Mouse (Mus musculus) intestine, postnatal 0 days (tissue): ENCODE results near the gene Traf5. TPM values are rescaled to one million over a fixed set of nuclear protein-coding genes. Genes with fewer than 3 reads are reported as not detected.
A peak's percentile ranks its signal among the peaks of the same experiment; 100 is the strongest.

Experiments used
- ATAC-seq: fragments of 200-750 bp; cut with Nextera tagmentation; 2 replicates; pipeline ENCODE4 v1.8.0; 2017; ENCODE audit warnings: mild to moderate bottlenecking, moderate TSS enrichment, moderate library complexity
- H3K27ac ChIP-seq: fragments of 300-500 bp; sonication (generic); 2 replicates; pipeline ENCODE4 v1.5.1; 2014; ENCODE audit warnings: mild to moderate bottlenecking, low read depth, low read length, moderate library complexity
- H3K27me3 ChIP-seq: fragments of 300-500 bp; sonication (generic); replicated peaks from 2 replicates; pipeline ENCODE4 v1.6.1; 2014; ENCODE audit warnings: low read length, mixed read lengths; ENCODE audit not compliant: control insufficient read depth, insufficient read depth
- H3K36me3 ChIP-seq: fragments of 300-500 bp; sonication (generic); 2 replicates; pipeline ENCODE4 v1.6.1; 2014; ENCODE audit warnings: mild to moderate bottlenecking, moderate library complexity; ENCODE audit not compliant: control insufficient read depth, insufficient read depth
- H3K4me1 ChIP-seq: fragments of 300-500 bp; sonication (generic); replicated peaks from 2 replicates; pipeline ENCODE4 v1.6.1; 2014; ENCODE audit warnings: antibody characterized with exemption, low read length, mixed read lengths; ENCODE audit not compliant: control insufficient read depth, insufficient read depth
- H3K4me2 ChIP-seq: fragments of 300-500 bp; sonication (generic); replicated peaks from 2 replicates; pipeline ENCODE4 v1.6.1; 2014; ENCODE audit warnings: low read depth, mild to moderate bottlenecking, moderate library complexity
- H3K4me3 ChIP-seq: fragments of 300-500 bp; sonication (generic); 2 replicates; pipeline ENCODE4 v1.5.1; 2014; ENCODE audit warnings: low read depth, low read length
- H3K9ac ChIP-seq: fragments of 300-500 bp; sonication (generic); 2 replicates; pipeline ENCODE4 v1.6.1; 2014; ENCODE audit warnings: mild to moderate bottlenecking, low read depth, low read length
- H3K9me3 ChIP-seq: fragments of 300-500 bp; sonication (generic); 2 replicates; pipeline ENCODE4 v1.6.1; 2016; ENCODE audit warnings: mixed run types; ENCODE audit not compliant: control insufficient read depth
- CTCF ChIP-seq: sonication (generic); IDR thresholded peaks from 2 replicates; pipeline ENCODE4 v1.5.1; 2016; ENCODE audit warnings: low read depth, mild to moderate bottlenecking, control low read depth, antibody characterized with exemption, moderate library complexity
- WGBS: fragments of 180-500 bp; shearing (Covaris S2); extraction: QIAGEN DNeasy Blood & Tissue Kit; methylation state at CpG from one replicate; pipeline ENCODE4 v1.1.7; 2014; 5-methylcytosine and 5-hydroxymethylcytosine counted together
- polyA plus RNA-seq: library from polyadenylated mRNA; unstranded; fragments of >200 nt; fragmentation: Nextera tagmentation; extraction: Ambion mirVana; gene quantifications from 2 replicates; pipeline ENCODE4 v1.2.1, GENCODE M21; 2015

Traf5 gene
- polyA plus RNA-seq, 1 experiment from 2014 or later, result 10.3 TPM

DNA sequence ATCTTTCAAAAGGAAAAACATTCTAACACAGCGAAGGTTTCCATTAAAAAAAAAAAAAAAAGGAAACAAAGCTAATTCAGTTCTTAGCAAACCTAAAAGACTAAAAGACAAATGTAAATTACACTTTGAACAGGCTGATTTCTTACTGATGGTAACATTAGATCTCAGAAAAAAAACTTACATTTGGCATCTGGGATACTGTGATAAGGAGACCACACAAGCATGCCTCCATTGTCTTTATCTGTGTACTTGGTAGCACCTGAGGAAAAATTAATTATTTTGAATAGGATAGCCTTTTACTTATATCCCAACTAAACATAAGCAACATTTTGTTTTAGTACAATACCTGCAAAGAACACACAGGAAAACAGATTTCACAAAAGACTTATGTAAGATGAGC lies 37.8 kb upstream of the Traf5 start:
- WGBS, result 97% methylated on average over 1 of the region's 1 CpGs
- H3K9ac ChIP-seq, result no peak overlapping the region
- H3K27me3 ChIP-seq, result no peaks in the 10 kb centered on the region
- H3K9me3 ChIP-seq, result no peaks in the 10 kb centered on the region
- H3K4me2 ChIP-seq, result no peak overlapping the region
- no peak for TF ChIP-seq CTCF
- H3K36me3 ChIP-seq, result peaks cover 11% of the 10 kb centered on the region
- H3K27ac ChIP-seq, result no peak overlapping the region
- H3K4me3 ChIP-seq, result no peak overlapping the region
- ATAC-seq, result no peak
- H3K4me1 ChIP-seq, result no peaks in the 10 kb centered on the region

DNA sequence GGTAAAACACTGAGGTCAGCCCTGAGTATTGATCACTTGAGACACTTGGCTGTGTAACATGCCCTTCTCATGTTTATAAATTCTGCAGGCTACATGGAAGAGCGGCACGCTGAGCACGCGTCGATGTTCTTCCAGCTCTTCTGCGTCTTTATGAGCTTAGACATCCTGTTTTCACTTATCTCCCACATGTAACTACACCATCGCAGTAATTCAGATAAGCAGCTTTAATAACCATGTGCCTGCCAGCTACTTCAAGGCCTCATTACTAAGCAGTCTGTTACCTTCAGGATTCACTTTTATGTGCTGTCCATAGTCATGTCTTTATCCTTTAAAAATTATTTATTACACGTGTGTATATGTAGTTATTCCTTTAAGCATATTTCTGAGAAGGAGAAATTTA lies 36.0 kb upstream of the Traf5 start:
- TF ChIP-seq CTCF, result no peak
- Histone ChIP-seq H3K9me3 (no peaks in the 10 kb centered on the region), H3K4me2 (no peak overlapping the region), H3K27ac (no peak overlapping the region), H3K9ac (no peak overlapping the region), H3K4me1 (no peaks in the 10 kb centered on the region), H3K27me3 (no peaks in the 10 kb centered on the region), H3K36me3 (peaks cover 21% of the 10 kb centered on the region), H3K4me3 (no peak overlapping the region)
- 69% methylated on average over 8 of the region's 8 CpGs for WGBS
- no peak for ATAC-seq

DNA sequence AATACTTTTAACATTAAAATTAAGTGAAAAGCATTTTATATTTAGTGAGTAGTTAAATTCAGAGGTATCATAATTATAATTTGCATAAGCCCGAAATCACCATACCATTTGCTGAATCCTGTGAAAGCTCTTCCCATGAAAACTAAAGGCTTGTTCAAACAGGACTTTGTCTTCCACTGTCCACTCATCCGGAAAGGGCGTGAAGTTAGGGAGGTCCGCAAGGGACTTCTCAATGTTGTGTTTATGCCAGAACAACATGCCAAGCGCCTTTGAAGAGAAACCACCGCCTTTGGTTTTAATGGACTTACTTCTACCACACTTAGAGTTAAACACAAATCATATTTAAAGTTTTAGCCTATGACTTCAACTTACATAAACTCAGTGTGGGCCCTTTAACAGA lies 33.4 kb upstream of the Traf5 start:
- Histone ChIP-seq H3K27me3 (no peaks in the 10 kb centered on the region), H3K4me1 (no peaks in the 10 kb centered on the region), H3K9ac (no peak overlapping the region), H3K4me3 (no peak overlapping the region), H3K9me3 (no peaks in the 10 kb centered on the region), H3K36me3 (peaks cover 44% of the 10 kb centered on the region), H3K27ac (no peak overlapping the region), H3K4me2 (no peak overlapping the region)
- no peak for ATAC-seq
- WGBS, result 92% methylated on average over 6 of the region's 6 CpGs
- no peak for TF ChIP-seq CTCF

DNA sequence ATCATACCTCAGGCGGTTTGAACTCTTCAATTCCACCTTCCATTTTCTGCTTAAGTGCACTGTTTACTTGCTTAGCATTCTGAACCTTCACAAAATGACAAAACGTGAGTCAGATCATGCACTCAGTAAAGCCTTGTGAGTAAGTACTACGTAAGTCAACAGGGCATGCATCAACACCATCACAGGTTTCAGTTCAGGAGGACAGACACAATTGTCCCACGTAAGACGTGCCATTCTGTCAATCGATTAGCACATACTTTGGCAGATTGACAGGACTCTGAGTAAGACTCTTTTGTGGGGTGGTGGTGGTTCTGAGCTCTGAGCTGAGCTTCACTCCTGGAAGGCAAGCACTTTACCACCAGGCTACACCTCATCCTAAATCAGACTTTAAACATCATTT lies 23.9 kb upstream of the Traf5 start:
- TF ChIP-seq CTCF, result no peak
- Histone ChIP-seq H3K27me3 (no peaks in the 10 kb centered on the region), H3K4me2 (no peak overlapping the region), H3K9ac (no peak overlapping the region), H3K9me3 (no peaks in the 10 kb centered on the region), H3K27ac (no peak overlapping the region), H3K4me1 (no peaks in the 10 kb centered on the region), H3K4me3 (no peak overlapping the region), H3K36me3 (peaks cover 69% of the 10 kb centered on the region)
- no peak for ATAC-seq
- 94% methylated on average over 6 of the region's 6 CpGs for WGBS

DNA sequence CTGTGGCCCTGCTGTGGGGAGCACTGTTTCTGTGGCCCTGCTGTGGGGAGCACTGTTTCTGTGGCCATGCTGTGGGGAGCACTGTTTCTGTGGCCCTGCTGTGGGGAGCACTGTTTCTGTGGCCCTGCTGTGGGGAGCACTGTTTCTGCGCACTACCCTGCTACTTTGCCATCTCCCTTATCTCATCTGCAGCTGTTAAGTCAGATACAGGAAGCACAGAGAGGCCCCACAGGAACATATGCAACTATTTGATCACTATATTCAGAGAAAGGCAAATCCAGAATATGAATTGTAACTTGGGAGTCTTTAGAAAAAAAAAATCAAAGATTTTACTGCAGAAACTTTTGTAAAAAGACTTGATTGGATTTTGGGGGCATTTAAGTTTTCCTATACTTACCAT lies 23.0 kb upstream of the Traf5 start:
- no peaks in the 10 kb centered on the region for H3K9me3 ChIP-seq
- H3K4me3 ChIP-seq, result no peak overlapping the region
- H3K4me1 ChIP-seq, result no peaks in the 10 kb centered on the region
- H3K4me2 ChIP-seq, result no peak overlapping the region
- no peak for ATAC-seq
- no peak overlapping the region for H3K9ac ChIP-seq
- no peak overlapping the region for H3K27ac ChIP-seq
- peaks cover 61% of the 10 kb centered on the region for H3K36me3 ChIP-seq
- TF ChIP-seq CTCF, result no peak
- WGBS, result 50% methylated on average over 1 of the region's 1 CpGs
- H3K27me3 ChIP-seq, result no peaks in the 10 kb centered on the region

DNA sequence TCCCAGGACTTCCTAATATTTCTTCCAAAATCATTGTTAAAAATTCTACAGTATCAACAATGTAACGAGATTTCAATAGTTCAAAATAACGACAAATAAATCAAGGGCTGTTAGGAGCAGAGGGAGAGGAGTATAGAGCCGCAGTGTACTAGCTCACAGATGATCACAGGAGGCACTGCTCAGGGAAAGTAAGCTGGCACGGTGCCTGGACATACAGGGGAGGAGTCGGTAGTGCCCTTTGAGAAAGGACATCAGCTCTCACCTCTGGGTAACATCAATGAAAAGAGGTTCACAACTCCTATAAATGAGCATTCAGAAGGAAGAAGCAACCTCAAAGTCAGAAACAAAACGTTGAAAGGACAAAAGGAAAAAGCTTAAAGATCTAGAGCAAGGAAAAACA lies 16.8 kb upstream of the Traf5 start:
- WGBS, result 55% methylated on average over 6 of the region's 6 CpGs
- ATAC-seq, result no peak
- Histone ChIP-seq H3K9me3 (no peaks in the 10 kb centered on the region), H3K4me3 (no peak overlapping the region), H3K36me3 (peaks cover 36% of the 10 kb centered on the region), H3K4me1 (no peaks in the 10 kb centered on the region), H3K27me3 (no peaks in the 10 kb centered on the region), H3K4me2 (no peak overlapping the region), H3K27ac (no peak overlapping the region), H3K9ac (no peak overlapping the region)
- no peak for TF ChIP-seq CTCF

DNA sequence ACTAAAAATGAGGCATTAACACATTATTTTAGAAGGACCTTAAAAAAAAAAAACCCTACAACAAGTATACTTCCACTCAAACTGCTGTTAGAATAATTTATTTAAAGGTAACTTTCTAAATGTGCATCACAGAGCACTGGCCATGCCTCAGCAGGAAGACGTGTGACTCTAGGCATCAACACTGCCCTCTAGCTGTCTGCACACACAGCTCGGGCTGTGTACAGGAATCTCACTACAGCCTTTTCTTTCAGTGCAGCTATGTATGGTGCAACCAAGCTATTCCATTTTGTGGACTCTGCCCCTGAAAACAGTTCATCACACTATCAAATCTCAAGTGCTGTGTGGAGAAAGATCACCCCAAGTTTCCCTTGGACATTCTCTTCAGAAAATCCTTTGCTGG lies 15.0 kb upstream of the Traf5 start:
- Histone ChIP-seq H3K27me3 (no peaks in the 10 kb centered on the region), H3K9ac (no peak overlapping the region), H3K36me3 (peaks cover 32% of the 10 kb centered on the region), H3K4me2 (no peak overlapping the region), H3K9me3 (no peaks in the 10 kb centered on the region), H3K4me3 (no peak overlapping the region), H3K4me1 (no peaks in the 10 kb centered on the region), H3K27ac (0 out of 2 replicates have a peak overlapping the region, but pooled peaks have one; percentile 7)
- TF ChIP-seq CTCF, result peak; percentile 83
- WGBS, result 12% methylated on average over 2 of the region's 2 CpGs
- peak; percentile 82 for ATAC-seq
